Mouse (Mus musculus): ENCODE data around the gene Gsg1l.

Gene Gsg1l

DNA sequence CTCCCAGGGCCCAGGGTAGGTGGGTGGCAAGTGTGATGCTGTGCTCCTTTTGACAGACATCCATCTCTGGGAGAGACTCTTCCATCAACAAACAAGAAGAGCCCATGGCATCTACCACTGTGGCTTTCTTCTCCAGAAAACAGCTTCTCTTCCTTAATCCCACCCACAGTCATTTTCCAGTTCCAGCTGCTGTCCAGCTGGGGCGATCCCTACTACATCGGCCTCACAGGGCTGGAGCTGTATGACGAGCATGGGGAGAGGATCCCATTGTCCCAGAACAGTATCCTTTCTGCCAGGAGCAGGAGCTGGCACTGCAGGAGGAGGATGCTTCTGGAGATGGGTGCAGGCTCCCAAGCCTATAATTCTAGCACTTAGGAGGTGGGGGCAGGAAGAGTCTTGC is 213.6 kb downstream of the Gsg1l start:
- DNase-seq (ENCODE audit: extremely low read depth, low read depth) = no peak

DNA sequence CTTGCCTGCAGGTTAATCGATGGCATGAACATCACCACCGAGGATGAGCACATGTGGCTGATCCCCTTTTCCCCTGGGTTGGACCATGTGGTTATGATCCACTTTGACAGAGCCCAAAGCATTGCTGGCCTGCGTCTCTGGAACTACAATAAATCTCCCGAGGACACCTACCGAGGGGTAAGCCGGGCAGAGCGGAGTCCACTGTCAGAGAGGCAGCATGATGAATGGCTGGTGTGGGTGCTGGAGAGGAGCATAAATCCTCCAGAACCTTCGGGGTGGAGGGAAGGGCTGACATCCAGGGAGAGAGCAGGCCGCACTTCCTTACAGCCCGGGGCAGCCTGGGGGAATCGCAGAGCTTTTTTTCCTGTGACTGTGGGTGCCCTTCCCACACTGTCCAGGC is 217.0 kb downstream of the Gsg1l start:
- DNase-seq (ENCODE audit: extremely low read depth, low read depth) = no peak

DNA sequence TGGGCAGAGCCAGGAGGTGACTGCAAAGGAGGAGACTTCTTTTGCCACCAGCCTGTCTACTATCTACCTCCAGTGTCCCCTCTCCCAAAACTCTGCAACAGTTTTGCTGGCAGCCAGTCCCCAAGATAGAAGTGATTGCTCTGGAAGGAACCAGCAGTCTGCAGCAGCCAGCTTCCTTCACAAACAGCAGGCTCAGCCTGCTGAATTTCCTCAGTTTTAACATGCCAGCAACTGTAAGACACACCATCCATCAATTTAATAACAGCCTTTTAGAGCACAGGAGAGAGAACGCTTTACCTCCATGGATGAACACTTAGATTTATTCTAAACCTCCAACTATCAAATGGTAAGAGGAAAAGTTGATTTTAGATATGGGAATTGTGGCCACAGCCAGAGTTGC is 218.2 kb downstream of the Gsg1l start:
- DNase-seq (ENCODE audit: extremely low read depth, low read depth) = no peak

DNA sequence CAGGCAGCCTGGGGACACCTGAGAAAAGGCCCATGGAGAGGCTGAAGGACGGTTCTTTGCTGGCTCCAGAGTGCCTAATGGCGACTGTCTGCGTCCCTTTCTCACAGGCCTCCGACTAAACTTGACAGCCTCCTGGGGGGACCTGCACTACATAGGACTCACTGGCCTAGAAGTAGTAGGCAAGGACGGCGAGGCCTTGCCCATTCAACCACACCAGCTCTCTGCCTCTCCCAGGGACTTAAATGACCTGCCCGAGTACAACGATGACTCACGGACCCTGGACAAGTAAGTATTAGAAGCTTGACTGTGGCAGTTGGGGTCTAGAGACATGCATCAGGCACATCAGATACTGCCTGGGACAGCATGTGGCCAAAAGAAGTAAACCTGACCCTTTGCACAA is 221.8 kb downstream of the Gsg1l start:
- no peak for DNase-seq (ENCODE audit: extremely low read depth, low read depth)

DNA sequence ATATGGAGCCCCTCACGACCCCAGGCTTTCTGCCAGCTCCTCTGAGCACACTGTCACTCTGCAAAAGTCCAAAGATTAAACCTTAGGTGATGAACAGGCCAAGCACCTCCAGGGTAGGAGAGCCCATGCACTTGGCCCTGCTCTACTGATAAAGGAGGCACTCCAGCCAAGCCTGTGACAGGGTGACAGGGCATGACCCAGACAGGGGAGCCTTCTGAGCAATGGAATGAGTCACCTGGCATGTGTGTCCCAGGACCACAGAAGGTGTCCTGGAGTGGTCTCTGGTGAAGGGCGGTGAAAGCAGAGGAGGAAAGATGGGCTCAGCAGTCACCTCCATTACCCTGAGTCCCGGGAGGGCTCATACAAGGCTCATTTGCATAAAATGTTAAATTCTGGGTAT is 222.6 kb downstream of the Gsg1l start:
- no peak for DNase-seq (ENCODE audit: extremely low read depth, low read depth)

DNA sequence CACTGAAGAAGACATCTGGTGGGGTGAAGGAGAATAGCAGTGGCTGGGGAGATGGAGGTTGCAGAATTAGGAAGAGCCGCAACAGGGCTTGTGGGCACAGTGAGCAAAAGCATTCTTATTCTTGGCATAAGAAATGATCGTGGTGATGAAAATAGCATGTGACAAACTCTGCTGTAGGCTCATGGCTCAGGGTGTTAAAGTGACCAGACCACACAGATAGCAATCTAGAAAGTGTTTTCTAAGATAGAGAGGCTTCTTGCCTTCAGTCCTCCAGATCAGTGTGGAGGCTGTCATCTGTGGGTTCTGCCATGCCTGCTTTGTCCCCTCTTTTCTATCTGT is 234.7 kb downstream of the Gsg1l start:
- no peak for DNase-seq (ENCODE audit: extremely low read depth, low read depth)

DNA sequence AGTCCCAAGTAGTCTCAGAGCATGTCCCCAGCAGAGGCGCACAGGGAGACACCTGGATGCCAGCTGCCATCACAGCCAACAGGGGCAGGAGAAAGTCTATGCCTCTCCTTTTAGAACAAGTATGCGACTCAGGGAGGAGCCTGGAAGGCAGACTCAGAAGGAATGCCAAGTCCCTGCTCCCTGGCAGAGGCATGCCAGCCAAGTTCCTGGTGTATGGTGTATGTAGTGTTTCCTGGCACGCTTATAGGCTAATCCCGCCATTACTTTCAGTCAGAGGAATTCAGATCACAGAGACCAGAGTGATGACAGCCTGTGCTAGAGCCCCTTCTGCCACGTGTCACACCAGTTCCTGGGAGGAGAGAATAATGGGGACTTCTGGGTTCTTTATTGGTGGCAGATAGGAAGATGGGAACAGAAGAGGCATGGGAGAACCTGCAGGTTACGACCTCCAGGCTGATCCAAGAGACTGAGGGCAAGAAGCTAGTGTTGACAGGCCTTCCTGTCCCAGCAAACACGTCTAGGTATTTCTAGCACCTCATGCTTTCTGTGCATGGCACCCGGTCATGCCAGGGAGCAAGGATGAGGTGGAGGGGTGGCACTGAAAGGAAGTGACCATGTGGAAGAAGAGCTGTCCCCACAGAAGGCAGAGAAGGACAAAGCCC is 235.2 kb downstream of the Gsg1l start:
- no peak for DNase-seq (ENCODE audit: extremely low read depth, low read depth)

DNA sequence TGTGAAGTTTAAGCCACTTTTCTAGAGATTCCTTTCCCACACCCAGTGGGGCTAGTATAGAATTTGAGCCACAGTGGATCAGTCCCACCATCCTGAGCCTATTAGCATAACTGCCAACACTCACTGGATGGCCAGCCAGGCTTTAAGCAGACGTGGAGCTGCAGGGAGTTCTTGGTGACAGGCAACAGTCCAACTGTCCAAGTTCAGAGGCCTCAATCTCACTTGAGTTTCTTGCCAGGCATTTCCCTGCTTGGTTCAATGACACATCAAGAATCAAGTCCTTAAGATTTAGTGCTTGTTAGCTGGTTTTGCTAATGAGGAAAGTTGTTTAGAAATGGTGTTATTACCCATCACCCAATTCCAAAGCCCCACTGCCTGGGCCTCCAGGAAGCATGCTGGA is 236.6 kb downstream of the Gsg1l start:
- no peak for DNase-seq (ENCODE audit: extremely low read depth, low read depth)

DNA sequence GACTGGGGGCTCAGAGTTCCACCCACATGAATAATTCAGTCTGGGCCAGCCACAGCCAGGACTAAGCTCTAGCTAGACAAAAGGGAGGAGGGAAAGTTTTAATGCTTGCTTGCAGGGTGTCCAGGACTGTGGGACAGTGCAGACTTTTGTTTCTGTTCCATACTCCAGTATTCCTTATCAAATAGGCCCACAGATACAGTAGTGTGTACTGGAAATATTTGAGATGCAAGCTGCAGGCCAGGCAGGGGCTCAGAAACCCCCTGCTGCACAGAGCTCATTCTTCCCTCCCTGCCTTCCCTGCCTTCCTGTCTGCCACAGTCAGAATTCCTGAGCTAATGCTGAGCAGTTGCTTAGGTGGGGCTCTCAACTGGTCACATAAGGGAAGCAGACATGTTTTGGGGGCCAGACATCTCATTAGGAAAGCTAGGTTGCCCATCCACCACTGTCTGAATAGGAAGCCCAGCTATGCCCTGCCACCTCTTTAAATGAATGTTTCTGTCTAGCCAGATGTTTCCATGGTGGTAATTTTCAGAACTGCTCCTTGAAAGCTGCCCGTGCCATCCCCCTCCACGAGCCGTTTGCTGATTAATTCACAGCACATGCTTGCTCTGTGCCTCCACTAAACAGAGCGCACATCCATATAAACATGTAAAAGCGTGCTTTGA is 244.0 kb downstream of the Gsg1l start:
- no peak for DNase-seq (ENCODE audit: extremely low read depth, low read depth)

DNA sequence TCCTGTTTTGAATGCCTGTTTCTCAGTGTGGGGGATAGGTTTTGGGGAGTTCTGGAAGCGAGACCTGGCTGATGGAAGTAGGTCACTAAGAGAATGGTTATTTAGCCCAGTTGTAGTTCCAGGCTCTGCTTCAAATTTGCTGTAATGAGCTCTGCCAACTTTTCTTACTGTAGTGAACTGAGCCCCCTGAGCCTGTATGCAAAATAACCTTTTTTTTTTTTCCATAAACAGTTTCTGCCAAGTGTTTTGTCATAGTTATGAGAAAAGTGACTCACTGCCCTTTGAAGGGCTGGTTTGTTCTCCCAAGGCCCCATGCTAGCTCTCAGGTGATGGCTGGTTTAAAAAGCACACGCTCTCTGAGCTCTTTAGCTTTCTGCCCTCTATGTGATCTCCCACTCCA is 248.7 kb downstream of the Gsg1l start:
- no peak for DNase-seq (ENCODE audit: extremely low read depth, low read depth)

DNA sequence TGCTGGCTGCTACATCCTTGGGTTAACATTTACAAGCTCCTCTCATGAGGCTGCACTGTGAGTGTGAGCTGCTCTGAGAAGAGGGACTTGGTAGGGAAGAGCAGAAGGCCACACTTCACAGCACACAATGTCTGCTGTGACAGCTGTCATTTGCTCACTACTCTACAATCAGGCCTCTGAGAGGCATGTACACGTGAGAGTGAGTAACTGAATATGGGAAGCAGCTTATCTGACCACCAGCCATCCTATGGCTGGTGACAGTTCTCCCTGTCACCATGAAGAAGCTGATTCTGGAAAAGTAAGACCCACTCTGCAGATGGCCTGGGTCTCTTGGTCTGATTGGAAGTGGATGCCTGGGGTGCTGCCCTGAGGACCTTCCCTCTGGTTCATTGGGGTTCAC is 249.4 kb downstream of the Gsg1l start:
- DNase-seq (ENCODE audit: extremely low read depth, low read depth) = peak; percentile 7

DNA sequence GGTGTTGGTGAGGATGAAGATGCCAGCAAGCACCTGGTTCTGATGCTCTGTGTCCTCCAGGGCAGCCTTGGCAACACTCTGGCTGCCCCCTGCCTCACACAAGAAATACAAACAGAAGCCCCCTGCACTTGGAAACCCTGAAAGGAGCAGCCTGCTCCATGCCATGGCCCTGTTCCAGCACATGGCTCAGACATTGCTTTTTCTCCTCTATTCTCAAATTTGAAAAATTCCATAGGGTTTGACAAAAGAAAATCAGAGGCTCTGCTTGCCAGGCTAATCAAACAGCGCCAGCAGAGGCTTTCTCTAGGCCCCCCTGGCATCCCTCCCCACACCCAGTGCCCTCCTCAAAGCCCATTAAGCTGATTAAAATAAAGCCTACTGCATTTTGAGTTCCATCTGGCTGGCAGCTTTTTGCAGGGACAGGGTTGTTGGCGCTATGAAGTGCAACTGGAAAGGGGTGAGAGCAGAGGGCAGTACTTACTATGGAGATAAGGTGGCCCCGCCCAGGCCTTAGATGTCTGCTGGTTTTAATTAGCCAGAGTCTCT is 253.0 kb downstream of the Gsg1l start:
- no peak for DNase-seq (ENCODE audit: extremely low read depth, low read depth)

DNA sequence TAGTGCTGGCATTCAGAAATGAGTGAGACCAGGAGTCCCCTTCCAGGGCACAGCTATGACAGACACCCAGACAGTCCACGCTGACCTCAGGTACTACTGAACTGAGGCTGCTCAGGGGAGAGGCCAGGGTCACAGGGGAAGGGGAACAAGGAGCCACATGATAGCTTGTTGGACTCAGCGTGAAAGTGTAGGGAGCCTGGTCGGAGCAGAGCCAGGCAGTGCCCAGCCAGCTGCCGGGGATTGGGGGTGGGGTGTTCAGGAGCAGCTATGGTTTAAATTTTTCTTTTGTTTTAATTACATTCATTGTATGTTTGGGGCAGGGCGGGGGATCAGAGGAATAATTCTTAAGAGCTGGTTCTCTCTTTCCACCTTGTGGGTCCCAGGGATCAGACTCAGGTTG is 253.7 kb downstream of the Gsg1l start:
- DNase-seq (ENCODE audit: extremely low read depth, low read depth) = no peak
